ENCODE assay signal across 14 mouse cellular contexts in genomic region chr10:21832282-21832681, GRCm38 (mm10). TPM values are rescaled to one million over a fixed set of nuclear protein-coding genes. Genes with fewer than 3 reads are reported as not detected.
DNase-seq lines count a peak whose midpoint lies in the region.
"Had no signal": no experiment of that assay in that cellular context is flagged by ENCODE, and none has a peak within 500 bp of the region (broad histone marks: within the 10 kb centered on the region; RNA-seq: fewer than 3 reads in every experiment).

No protein-coding gene starts in this region.

- peak; percentile 29 for DNase-seq in heart, adult 11 months
- no peak for DNase-seq in heart, adult 18-20 months
- peak; percentile 29 for DNase-seq in left cerebral cortex, adult 11 months (ENCODE audit: low spot score)
- DNase-seq in left cerebral cortex, postnatal 14 days (ENCODE audit: low spot score in 2 of 2) = no peak
- peak; percentile 40 for DNase-seq in right cerebral cortex, adult 18-20 months
- DNase-seq in right cerebral cortex, postnatal 4 days = no peak
- DNase-seq in telencephalon, adult 2 months (ENCODE audit: low read depth, low spot score) = peak; percentile 59
- DNase-seq: adrenal gland, postnatal 14 days; cerebellum, adult 18-20 months; cerebellum, adult 9-11 months; cerebellum, postnatal 36 days; forebrain, postnatal 0 days; gastrocnemius, postnatal 14 days; heart, postnatal 36 days had no signal

- intact Hi-C loops in left cerebral cortex, postnatal 14 days (cut with DNase I) = no loop called here

RNA-seq across cellular contexts. Expression of gene Sgk1, which starts 49.7 kb away (rescaled TPM):
- total RNA-seq in heart, adult 18-20 months (2021) = 10 to 100 TPM; 75.5 to 79.8 TPM
- total RNA-seq in left cerebral cortex, postnatal 14 days (2021) = 10 to 100 TPM; 73.2 to 94.7 TPM

Comparison
In these comparisons a context has a peak if more than half of its experiments do, and no peak if none do; other contexts are left out.
1. DNase-seq: peak in heart, adult 11 months (single experiment), left cerebral cortex, adult 11 months (single experiment), right cerebral cortex, adult 18-20 months (single experiment) and telencephalon, adult 2 months (single experiment); none in heart, adult 18-20 months (0 of 2), left cerebral cortex, postnatal 14 days (0 of 2) and right cerebral cortex, postnatal 4 days (single experiment).